Mouse (Mus musculus) heart, postnatal 25 days (tissue): ENCODE results near the gene Abcb4. TPM values are rescaled to one million over a fixed set of nuclear protein-coding genes. Genes with fewer than 3 reads are reported as not detected.
"Not testable (repeated sequence)": the region's sequence is repeated elsewhere in the genome, so short reads cannot be mapped to it uniquely, and the experiment has no call there.

Experiments
- DNase-seq: peaks from one replicate; pipeline ENCODE4 v3.0.0; 2022; ENCODE audit warnings: low spot score
- intact Hi-C: fragments of 180-260 bp; cut with DNase I; formaldehyde crosslinking; loops from one replicate; pipeline ENCODE4 v1.15.1; 2025
- total RNA-seq, 2 experiments: library from RNA; stranded (reverse); gene quantifications; 2 replicates each; pipeline ENCODE4 v1.2.3; 2021

Gene Abcb4
- total RNA-seq, 2 experiments from 2014 or later: 11.5 to 12.3 TPM

DNA sequence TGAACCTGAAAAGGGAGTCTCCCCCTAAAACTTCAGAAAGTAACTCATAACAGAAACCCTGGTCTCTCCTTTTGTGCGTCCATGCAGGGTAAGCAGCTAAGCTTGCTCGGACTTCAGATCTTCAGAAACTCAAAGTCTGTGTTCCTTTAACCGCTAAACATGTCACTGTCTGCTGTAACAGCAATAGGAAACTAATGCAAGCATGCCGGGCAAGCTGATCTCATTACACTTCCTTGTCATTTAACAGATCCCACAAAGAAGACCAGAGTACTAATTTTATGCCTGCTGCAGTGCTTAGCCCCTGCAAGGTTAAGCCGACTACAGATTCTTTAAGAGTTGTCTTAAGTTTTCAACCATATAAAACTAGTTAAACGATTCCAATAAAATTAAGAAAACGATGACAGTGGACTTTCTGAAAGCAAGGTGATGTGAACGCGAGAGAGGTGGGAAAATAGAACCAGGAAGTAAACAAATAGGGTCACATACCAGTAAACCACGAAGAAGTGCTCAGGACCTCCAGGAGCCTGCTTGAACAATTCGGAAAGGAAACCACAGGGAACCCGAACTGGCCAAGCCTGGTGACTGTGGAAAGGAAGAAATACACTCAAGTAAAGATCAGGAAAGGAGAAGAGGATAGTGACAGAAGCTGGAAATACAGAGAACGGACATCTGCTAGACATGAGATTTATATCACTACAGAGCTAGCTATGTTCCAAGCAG lies 102.6 kb downstream of the Abcb4 start:
- intact Hi-C loops: loop anchor here (5.0 kb wide), 3 partner anchors 106 to 166 kb away; partner anchors contain the start of genes Dmtf1 and Tmem243
- no peak for DNase-seq

DNA sequence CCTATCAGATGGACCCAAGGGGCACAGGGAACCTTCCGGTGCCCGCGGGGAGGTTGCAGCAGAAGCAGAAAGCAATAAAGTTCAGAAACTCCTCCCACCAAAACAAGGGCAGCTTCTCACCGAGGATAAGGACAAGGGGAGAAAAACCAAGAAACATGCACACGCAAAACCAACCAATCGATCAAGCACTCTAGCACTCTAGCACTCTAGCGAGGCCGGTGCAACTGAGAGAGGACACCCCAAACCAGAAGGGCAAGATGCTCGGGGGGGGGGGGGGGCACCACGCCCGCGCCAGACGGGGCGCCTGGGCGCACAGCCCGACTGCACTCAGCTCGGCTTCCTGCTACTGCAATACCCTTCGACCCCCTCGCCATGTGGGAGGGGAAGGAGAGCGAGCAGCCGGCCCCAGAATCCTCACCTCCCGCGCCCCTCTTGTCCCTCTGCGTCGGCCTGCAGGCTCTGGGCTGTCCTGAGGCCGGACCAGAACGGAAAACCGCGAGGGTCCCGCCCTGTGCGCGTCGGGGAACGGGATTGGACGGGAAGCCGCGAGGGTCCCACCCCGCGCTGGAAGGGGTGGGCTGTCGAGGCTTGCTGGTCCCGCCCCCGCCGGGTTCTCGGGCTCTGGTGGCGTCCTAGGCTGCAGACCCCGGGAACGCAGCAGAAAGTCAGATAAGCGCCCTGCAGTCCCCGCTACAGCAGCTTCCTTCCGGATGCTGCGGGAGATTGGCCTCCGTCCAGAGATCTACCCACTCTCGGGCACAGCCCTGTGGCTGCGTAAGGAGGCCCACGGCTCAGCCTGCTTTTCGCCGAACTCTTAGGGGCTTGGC lies 103.4 kb downstream of the Abcb4 start, which contains the start of gene Crot:
Gene Crot (minus strand): TSS at position 639 of the 827 bp plus-strand sequence.
- intact Hi-C loops: loop anchor here (5.0 kb wide), 3 partner anchors 105 to 165 kb away; partner anchors contain the start of genes Dmtf1 and Tmem243
- peak; percentile 91 for DNase-seq

DNA sequence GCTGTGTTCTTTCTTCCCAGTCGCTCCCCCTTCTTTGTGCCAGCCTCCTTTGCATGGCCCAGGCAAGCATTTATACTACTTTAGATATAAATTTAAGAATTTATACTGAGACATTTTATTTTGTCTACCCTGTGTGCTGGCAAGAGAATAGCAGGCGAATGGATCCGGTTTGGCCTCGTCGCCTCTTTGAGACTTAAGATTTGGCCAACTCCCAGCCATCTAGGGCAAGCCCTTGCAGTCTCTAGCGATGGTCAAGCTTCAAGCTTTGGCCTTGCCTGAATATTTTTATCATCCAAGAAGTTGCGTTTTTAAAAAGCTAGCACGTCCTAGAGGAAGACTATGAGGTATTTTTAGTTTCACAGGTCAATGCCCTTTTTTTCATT lies 104.0 kb downstream of the Abcb4 start:
- intact Hi-C loops: loop anchor here (5.0 kb wide), 3 partner anchors 105 to 165 kb away; partner anchors contain the start of genes Dmtf1 and Tmem243
- DNase-seq: no peak

DNA sequence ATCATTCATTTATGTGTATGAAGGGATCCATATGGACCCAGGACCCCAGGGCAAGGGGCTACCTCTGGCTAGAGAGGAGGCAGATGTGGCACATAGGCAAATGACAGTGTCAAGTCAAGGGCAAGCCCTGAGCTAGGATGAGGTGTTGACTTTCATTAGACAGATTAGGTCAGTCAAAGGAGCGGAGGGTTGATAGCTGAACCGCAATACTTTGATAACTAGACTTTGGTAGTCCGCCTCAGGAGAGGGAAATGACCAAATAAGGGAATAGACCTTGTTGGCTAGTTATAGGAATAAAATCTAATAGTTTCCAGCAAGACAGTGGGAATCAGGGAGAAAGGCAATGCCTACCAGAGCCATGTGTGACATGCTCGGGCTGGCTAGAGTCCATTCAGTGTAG lies 105.6 kb downstream of the Abcb4 start:
- DNase-seq: no peak
- intact Hi-C loops: loop anchor here (5.0 kb wide), 3 partner anchors 103 to 163 kb away; partner anchors contain the start of genes Dmtf1 and Tmem243

DNA sequence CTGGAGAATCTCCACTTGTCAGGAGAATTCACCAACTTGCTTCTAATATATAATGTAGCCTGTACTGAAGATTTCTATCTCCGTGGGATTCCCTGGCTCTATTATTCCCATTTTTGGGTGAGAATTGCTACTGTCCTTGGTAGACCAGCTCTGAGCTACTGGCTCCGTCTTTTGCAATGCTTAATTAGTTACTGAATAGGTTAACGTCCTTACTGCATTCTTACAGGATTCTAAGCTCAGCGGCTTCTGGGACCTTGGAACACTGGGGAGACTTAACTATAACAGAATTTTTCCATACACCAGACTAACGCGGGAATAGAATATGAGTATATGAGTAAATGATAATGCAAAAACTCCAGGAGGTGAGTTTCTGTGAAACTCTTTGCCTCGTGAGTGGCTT lies 106.5 kb downstream of the Abcb4 start:
- intact Hi-C loops, DNase-seq: not testable (repeated sequence)

DNA sequence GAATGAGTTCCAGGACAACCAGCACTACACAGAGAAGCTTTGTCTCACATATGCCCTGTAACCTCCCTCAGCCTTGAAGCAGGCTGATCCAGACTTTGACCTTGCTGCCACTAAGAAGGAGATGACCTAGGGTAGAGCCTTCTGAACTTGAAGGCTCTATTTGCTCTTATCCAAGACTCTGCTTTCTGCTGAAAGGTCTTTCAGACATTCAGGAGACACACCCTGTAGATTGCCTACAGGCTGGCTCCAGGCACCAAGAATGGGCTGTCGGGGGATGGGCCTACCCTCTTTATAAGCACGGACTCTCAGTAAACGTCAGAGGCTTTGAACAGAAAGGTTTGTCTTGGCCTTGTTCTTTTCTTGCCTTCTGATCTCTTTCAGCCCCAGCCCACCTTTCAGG lies 113.1 kb downstream of the Abcb4 start:
- DNase-seq, intact Hi-C loops: not testable (repeated sequence)

Other genes starting within 250 kb of the Abcb4 start
- gene Abcb1a, start 233.6 kb upstream of the Abcb4 start, total RNA-seq: 10 to 100 TPM in 1 of 2 experiments, 1 to 10 TPM in 1; 8.1 to 11.9 TPM
- 1 to 10 TPM; 2.9 TPM for gene Abcb1b, start 95.6 kb upstream of the Abcb4 start, total RNA-seq
- gene Crot, start 103.6 kb downstream of the Abcb4 start, total RNA-seq: 10 to 100 TPM; 22.6 to 25.2 TPM
- gene Tmem243, start 207.0 kb downstream of the Abcb4 start, total RNA-seq: 1 to 10 TPM; 6.4 to 8.4 TPM